Mouse (Mus musculus) c-Kit-negative CD71-positive TER-119-positive erythroid progenitor cells, embryonic 14.5 days (primary cell): ENCODE measurements around the gene Bmpr1b.
"Not testable (repeated sequence)": the region's sequence is repeated elsewhere in the genome, so short reads cannot be mapped to it uniquely, and the experiment has no call there.

Source experiments
- DNase-seq: peaks from one replicate; pipeline ENCODE4 v3.0.0-alpha.2; 2013; ENCODE audit warnings: low read depth, low spot score

Bmpr1b gene

GRCm38 (mm10) chr3:142168863-142169521 lies at the start of gene Bmpr1b:
TSS of gene Bmpr1b (minus strand) at chr3:142169425.
- no peak for DNase-seq

GRCm38 (mm10) chr3:142212821-142213220 lies 43.6 kb upstream of the Bmpr1b start:
- no peak for DNase-seq

GRCm38 (mm10) chr3:142212186-142212585 lies 43.0 kb upstream of the Bmpr1b start:
- no peak for DNase-seq

GRCm38 (mm10) chr3:142209981-142210380 lies 40.8 kb upstream of the Bmpr1b start:
- no peak for DNase-seq

- DNase-seq, result no peak
These were observed 39.8 kb upstream of the Bmpr1b start for GRCm38 (mm10) chr3:142209057-142209456.

GRCm38 (mm10) chr3:142207488-142207887 lies 38.3 kb upstream of the Bmpr1b start:
- DNase-seq, result no peak

GRCm38 (mm10) chr3:142206316-142206715 lies 37.1 kb upstream of the Bmpr1b start:
- DNase-seq, result no peak

- no peak for DNase-seq
These were observed 26.9 kb upstream of the Bmpr1b start for GRCm38 (mm10) chr3:142196142-142196541.

- DNase-seq, result not testable (repeated sequence)
These were observed 22.4 kb upstream of the Bmpr1b start for GRCm38 (mm10) chr3:142191627-142192026.

- no peak for DNase-seq
These were observed 17.3 kb upstream of the Bmpr1b start for GRCm38 (mm10) chr3:142186551-142186950.

GRCm38 (mm10) chr3:142173996-142174395 lies 4.8 kb upstream of the Bmpr1b start:
- no peak for DNase-seq

- no peak for DNase-seq
These were observed 868 bp downstream of the Bmpr1b start for GRCm38 (mm10) chr3:142168251-142168862.

GRCm38 (mm10) chr3:142164981-142165380 lies 4.2 kb downstream of the Bmpr1b start:
- DNase-seq, result no peak

- no peak for DNase-seq
These were observed 5.3 kb downstream of the Bmpr1b start for GRCm38 (mm10) chr3:142163896-142164295.

- DNase-seq, result no peak
These were observed 7.8 kb downstream of the Bmpr1b start for GRCm38 (mm10) chr3:142161405-142161804.

- no peak for DNase-seq
These were observed 17.2 kb downstream of the Bmpr1b start for GRCm38 (mm10) chr3:142151980-142152379.

- no peak for DNase-seq
These were observed 30.4 kb downstream of the Bmpr1b start for GRCm38 (mm10) chr3:142138796-142139195.

GRCm38 (mm10) chr3:142126379-142126778 lies 42.8 kb downstream of the Bmpr1b start:
- no peak for DNase-seq

GRCm38 (mm10) chr3:142125556-142125955 lies 43.7 kb downstream of the Bmpr1b start:
- DNase-seq, result no peak

GRCm38 (mm10) chr3:142124255-142124654 lies 45.0 kb downstream of the Bmpr1b start:
- no peak for DNase-seq

GRCm38 (mm10) chr3:142122376-142122775 lies 46.8 kb downstream of the Bmpr1b start:
- DNase-seq, result no peak

- DNase-seq, result no peak
These were observed 48.4 kb downstream of the Bmpr1b start for GRCm38 (mm10) chr3:142120795-142121194.

GRCm38 (mm10) chr3:142114762-142115316 lies 54.4 kb downstream of the Bmpr1b start:
- DNase-seq, result no peak
